Mouse (Mus musculus): Measurements from ENCODE around the gene Acin1. TPM values are rescaled to one million over a fixed set of nuclear protein-coding genes. Genes with fewer than 3 reads are reported as not detected.
"Not testable (repeated sequence)": the region's sequence is repeated elsewhere in the genome, so short reads cannot be mapped to it uniquely, and the experiment has no call there.

Gene Acin1
- polyA plus RNA-seq, 1 experiment from 2014 or later = 119 TPM

DNA sequence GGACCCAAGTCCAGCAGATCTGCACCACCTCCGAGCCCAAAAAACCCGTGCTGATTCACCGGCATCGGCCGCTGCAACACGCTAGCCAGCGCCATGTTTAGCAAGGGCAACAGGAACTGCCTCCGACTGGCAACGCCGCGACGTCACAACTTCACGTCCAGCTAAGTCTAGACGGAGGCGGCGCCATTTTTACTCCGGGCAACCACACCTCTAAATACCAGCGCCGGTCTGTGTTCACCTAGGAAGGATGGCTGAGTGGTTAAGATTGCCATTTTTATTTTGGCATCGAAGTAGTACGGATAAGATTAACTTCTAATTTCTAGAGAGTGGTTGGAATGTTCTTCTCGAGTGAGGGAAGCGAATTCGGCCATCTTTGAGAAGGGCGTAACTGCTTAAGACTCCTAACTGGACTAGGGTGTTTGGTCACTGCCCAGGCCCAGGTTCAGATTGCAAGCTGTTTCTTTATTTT is 68.8 kb downstream of the Acin1 start, which contains the start of gene Psmb5:
Psmb5 (minus strand) TSS at position 126 of the 469 bp plus-strand sequence.
- peak within 1 kb of the TSS; percentile 87 for H3K9ac ChIP-seq
- peaks cover 12% of the 10 kb centered on the region for H3K4me1 ChIP-seq
- peak within 1 kb of the TSS; percentile 89 for H3K4me3 ChIP-seq
- no peaks in the 10 kb centered on the region for H3K27me3 ChIP-seq
- ATAC-seq (ENCODE audit: borderline replicate concordance, extremely low read depth, low FRiP score, low TSS enrichment) = peak; percentile 80; the same call in 1 of the 2 replicates
- no peaks in the 10 kb centered on the region for H3K9me3 ChIP-seq
- peaks cover 24% of the 10 kb centered on the region for H3K36me3 ChIP-seq
- H3K4me2 ChIP-seq = peak within 1 kb of the TSS; percentile 70
- H3K27ac ChIP-seq = peak within 1 kb of the TSS; percentile 79
- under 1% methylated on average over 25 of the region's 25 CpGs for WGBS

DNA sequence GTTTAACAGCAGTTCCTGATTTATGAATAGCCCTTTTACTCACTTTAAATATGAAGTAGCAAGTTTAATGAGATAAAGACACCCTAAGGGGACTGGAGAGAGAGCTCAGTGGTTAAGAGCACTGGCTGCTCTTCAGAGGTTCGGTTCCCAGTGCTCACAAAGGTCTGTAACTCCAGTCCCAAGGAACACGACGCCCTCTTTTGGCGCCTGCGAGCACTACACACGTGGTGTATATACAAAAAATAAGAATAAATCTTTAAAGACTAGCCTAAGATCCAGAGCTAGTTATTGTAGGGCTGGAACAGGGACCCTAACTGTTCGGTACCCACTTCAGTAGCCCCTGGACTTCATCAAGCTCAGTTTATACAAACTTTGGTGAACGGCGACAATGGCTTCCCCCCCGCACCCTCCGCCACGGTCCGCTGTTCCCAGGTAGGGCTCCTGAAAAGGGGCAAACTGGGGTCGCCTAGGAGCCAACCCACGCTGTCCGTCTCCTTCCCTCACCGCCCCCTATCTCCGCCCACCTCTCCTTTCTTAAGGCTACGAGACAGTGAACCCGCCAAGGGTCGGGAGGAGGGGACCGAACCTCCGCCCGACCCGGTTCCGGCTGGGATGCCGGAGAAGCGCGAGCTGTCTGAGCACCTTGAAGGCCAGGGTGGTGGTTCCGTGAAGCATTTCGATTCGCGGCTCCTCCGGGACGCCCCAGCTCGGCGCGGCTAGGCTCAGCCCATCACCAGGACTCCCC is 69.4 kb downstream of the Acin1 start:
- Histone ChIP-seq H3K27ac (peak overlapping the region; percentile 79), H3K4me1 (peaks cover 12% of the 10 kb centered on the region), H3K9ac (peak overlapping the region; percentile 87), H3K4me3 (peak overlapping the region; percentile 89), H3K27me3 (no peaks in the 10 kb centered on the region), H3K36me3 (peaks cover 30% of the 10 kb centered on the region), H3K9me3 (no peaks in the 10 kb centered on the region), H3K4me2 (peak overlapping the region; percentile 70)
- peak; percentile 52 for ATAC-seq (ENCODE audit: borderline replicate concordance, extremely low read depth, low FRiP score, low TSS enrichment)
- 1% methylated on average over 38 of the region's 38 CpGs for WGBS

DNA sequence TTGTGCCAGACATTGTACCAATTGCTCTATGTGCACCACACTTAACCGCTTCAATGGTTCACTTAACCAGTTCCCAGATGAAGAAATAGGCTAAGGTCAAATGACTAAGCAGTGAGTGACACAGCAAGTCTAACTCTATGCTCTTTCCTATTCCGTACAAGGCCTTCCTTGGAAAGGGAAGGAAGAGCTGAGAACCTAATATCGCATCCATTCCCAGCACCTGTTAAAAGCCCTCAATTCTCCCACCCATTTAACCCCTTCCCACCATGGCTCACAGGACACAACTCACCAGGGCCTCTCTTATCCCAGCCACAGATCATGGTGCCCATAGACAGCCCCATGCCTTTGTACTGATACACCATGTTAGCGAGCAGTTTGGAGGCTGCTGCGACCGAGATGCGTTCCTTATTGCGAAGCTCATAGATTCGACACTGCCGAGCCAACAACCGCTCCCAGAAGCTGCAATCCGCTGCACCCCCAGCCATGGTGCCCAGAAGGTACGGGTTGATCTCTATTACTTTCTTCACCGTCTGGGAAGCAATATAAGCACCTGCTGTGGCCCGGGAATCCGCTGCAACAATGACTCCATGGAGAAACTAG is 70.4 kb downstream of the Acin1 start:
- Histone ChIP-seq H3K4me3 (peak overlapping the region; percentile 89; the same call in 1 of the 2 replicates), H3K27me3 (no peaks in the 10 kb centered on the region), H3K9ac (no peak overlapping the region), H3K4me1 (peaks cover 12% of the 10 kb centered on the region), H3K27ac (no peak overlapping the region), H3K4me2 (no peak overlapping the region), H3K9me3 (no peaks in the 10 kb centered on the region), H3K36me3 (peaks cover 37% of the 10 kb centered on the region)
- no peak for ATAC-seq (ENCODE audit: borderline replicate concordance, extremely low read depth, low FRiP score, low TSS enrichment)
- whole genome bisulfite sequencing = 91% methylated on average over 16 of the region's 16 CpGs

DNA sequence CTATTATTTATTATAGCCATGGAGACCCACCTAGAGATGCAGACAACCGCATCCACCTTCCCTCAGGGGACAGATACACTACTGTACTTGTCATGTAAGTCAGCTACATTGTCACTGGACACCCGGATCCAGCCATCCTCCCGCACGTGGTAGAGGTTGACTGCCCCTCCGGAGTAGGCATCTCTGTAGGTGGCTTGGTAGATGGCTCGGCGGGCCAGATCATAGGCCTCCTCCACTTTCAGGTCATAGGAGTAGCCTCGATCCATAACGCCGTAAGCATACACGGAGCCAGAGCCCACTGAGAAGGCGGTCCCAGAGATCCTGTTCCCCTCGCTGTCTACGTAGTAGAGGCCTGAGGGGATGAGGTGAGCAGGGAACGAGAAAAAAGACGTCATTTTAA is 72.6 kb downstream of the Acin1 start:
- H3K27ac ChIP-seq; ATAC-seq (ENCODE audit: borderline replicate concordance, extremely low read depth, low FRiP score, low TSS enrichment): not testable (repeated sequence)

DNA sequence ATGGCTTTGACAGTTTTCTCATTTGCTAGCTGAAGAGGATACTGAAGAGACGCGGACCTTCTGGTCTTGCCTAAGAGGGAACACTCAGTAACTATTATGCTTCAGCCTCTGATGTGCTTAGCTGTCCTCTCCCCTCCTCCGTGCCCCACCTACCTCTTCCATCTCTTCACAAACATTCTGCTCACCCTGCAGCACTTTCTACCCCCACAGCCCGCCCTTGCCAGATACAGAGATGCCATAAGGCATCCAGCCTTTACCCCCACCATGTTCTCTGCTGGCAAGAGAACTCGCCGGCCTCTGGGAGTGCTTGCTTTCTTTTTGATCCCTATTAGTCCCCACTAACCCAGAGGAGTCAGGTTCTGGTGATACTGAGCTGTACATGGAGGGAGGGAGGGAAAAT is 76.1 kb downstream of the Acin1 start:
- Histone ChIP-seq H3K9me3 (no peaks in the 10 kb centered on the region), H3K27ac (no peak overlapping the region), H3K4me2 (no peak overlapping the region), H3K36me3 (peaks cover 31% of the 10 kb centered on the region), H3K4me3 (no peak overlapping the region), H3K9ac (no peak overlapping the region), H3K27me3 (no peaks in the 10 kb centered on the region), H3K4me1 (peaks cover 3% of the 10 kb centered on the region; the same call in 1 of the 2 replicates)
- WGBS = 67% methylated on average over 6 of the region's 6 CpGs
- no peak for ATAC-seq (ENCODE audit: borderline replicate concordance, extremely low read depth, low FRiP score, low TSS enrichment)

More for the DNA sequence above, 72.6 kb downstream of the Acin1 start:
- H3K9me3 ChIP-seq, H3K4me2 ChIP-seq, H3K9ac ChIP-seq, H3K27me3 ChIP-seq, H3K4me3 ChIP-seq: not testable (repeated sequence)
- Histone ChIP-seq H3K36me3 (peaks cover 37% of the 10 kb centered on the region), H3K4me1 (peaks cover 12% of the 10 kb centered on the region)
- 84% methylated on average over 16 of the region's 16 CpGs for WGBS

DNA sequence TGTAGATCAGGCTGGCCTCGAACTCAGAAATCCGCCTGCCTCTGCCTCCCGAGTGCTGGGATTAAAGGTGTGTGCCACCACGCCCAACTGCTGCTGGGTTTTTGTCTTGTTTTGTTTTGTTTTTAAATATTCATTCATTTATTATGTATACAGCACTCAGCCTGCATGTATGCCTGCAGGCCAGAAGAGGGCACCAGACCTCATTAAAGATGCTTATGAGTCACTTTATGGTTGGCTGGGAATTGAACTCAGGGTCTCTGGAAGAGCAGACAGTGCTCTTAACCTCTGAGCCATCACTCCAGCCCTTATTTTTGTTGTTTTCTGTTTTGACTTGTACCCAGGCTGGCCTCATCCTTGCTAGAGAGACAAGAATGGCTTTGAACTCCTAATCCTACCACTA is 76.8 kb downstream of the Acin1 start:
- no peaks in the 10 kb centered on the region for H3K9me3 ChIP-seq
- peaks cover 3% of the 10 kb centered on the region; the same call in 1 of the 2 replicates for H3K4me1 ChIP-seq
- WGBS = 82% methylated on average over 4 of the region's 4 CpGs
- H3K9ac ChIP-seq = no peak overlapping the region
- no peaks in the 10 kb centered on the region for H3K27me3 ChIP-seq
- no peak overlapping the region for H3K27ac ChIP-seq
- peaks cover 25% of the 10 kb centered on the region for H3K36me3 ChIP-seq
- no peak overlapping the region for H3K4me2 ChIP-seq
- no peak overlapping the region for H3K4me3 ChIP-seq
- no peak for ATAC-seq (ENCODE audit: borderline replicate concordance, extremely low read depth, low FRiP score, low TSS enrichment)

DNA sequence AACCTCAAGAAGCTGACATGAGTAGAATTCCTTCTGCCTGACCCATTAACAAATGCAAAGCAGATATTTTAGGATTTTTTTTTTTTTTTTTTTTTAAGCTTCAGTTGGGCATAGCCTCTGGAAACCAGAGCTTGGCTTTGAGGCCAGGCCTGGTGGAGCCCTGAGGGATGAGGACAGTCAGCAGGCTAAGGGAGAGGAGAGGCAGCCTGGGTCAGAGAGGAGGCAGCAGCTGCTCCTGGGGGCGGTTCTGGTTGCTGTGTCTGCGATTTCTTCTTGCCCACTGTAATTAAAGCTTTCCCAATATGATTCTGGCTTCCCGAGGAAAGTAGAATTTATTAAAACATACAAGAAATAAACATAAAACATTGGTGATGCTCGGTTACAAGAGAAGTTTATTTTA is 77.5 kb downstream of the Acin1 start:
- H3K4me3 ChIP-seq = no peak overlapping the region
- no peak overlapping the region for H3K4me2 ChIP-seq
- H3K4me1 ChIP-seq = peaks cover 7% of the 10 kb centered on the region; the same call in 1 of the 2 replicates
- no peak overlapping the region for H3K9ac ChIP-seq
- H3K27me3 ChIP-seq = no peaks in the 10 kb centered on the region
- H3K36me3 ChIP-seq = peaks cover 19% of the 10 kb centered on the region
- ATAC-seq (ENCODE audit: borderline replicate concordance, extremely low read depth, low FRiP score, low TSS enrichment) = no peak
- no peaks in the 10 kb centered on the region for H3K9me3 ChIP-seq
- H3K27ac ChIP-seq = no peak overlapping the region
- 56% methylated on average over 4 of the region's 4 CpGs for WGBS

DNA sequence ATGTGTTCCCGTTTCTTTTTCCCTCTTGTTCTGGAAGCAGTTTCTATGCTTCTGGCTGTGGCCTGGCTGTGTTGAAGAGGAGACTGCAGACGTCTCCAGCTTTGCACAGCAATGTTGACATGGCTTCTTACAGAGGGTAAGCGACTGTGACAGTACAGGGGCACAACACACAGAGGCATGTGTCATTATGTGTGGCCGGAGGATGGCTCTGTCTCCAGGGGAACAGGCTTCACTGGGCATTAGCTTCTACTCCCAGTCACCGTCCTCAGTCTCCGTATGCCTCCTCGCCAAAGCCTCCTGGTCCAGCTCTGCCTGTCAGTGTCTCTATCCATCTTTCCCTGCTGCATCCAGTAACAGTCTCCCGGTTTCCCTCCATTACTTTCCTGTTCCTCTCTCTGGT is 79.5 kb downstream of the Acin1 start:
- Histone ChIP-seq H3K27me3 (no peaks in the 10 kb centered on the region), H3K4me3 (no peak overlapping the region), H3K36me3 (peaks cover 7% of the 10 kb centered on the region; the same call in 1 of the 2 replicates), H3K9ac (no peak overlapping the region), H3K9me3 (no peaks in the 10 kb centered on the region), H3K4me1 (peaks cover 18% of the 10 kb centered on the region), H3K4me2 (no peak overlapping the region), H3K27ac (no peak overlapping the region)
- ATAC-seq (ENCODE audit: borderline replicate concordance, extremely low read depth, low FRiP score, low TSS enrichment) = no peak
- WGBS = 36% methylated on average over 8 of the region's 8 CpGs

DNA sequence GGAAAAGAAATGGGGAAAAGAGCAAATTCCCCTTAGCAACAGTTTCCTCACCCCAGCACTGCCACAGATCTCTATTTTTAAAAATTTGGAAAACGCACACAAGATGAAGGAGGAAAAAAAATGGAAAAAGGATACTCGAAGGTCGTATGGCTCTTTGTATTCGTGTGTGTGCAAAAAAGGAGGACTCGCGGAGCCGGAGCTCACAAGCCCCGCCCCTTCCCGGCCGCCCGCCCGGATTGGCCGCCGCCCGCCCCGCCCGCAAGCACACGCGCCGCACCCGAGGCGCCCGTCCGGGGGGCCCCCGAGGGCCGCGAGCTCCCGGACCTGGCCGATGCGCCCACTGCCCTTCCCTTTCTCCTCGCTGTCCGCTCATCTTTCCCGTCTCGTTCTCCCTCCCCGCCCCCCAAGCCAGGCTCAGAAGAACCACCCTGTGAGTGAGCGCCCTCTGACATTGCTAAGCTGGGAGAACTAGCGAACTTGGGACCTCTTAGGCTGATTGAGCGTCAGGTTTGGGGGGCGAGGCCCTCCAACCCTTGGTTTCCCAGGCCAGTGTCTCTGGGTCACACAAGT is 80.9 kb downstream of the Acin1 start, which contains the start of gene 4931414P19Rik:
4931414P19Rik (minus strand) TSS at position 242 of the 570 bp plus-strand sequence.
- Histone ChIP-seq H3K36me3 (no peaks in the 10 kb centered on the region), H3K4me2 (peak within 1 kb of the TSS; percentile 71), H3K9ac (peak within 1 kb of the TSS; percentile 54), H3K27me3 (no peaks in the 10 kb centered on the region), H3K27ac (peak within 1 kb of the TSS; percentile 86), H3K4me1 (peaks cover 20% of the 10 kb centered on the region), H3K4me3 (peak within 1 kb of the TSS; percentile 52), H3K9me3 (no peaks in the 10 kb centered on the region)
- ATAC-seq (ENCODE audit: borderline replicate concordance, extremely low read depth, low FRiP score, low TSS enrichment) = peak; percentile 69; the same call in 1 of the 2 replicates
- 1% methylated on average over 39 of the region's 39 CpGs for WGBS

DNA sequence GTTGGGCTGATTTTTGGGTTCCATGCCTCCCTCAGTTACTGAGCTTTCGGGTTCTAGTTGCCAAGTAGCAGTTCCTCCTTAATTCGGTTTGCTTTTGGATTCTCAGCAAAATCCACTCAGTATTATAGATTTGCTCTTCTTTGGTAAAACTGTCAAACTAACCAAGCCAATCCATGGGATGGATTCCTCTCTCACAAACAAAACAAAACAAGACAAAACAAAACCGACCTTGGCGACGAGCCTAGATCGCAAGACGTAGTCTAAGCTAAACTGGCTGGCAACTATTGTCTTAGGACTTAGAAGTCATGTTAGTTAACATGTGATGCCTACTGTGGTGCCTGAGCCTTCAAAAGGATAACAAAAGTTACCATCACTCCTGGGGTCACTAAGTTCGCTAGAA is 83.0 kb downstream of the Acin1 start:
- Histone ChIP-seq H3K4me1 (peaks cover 20% of the 10 kb centered on the region), H3K4me2 (peak overlapping the region; percentile 53), H3K27ac (peak overlapping the region; percentile 93), H3K4me3 (peak overlapping the region; percentile 65), H3K36me3 (no peaks in the 10 kb centered on the region), H3K9me3 (no peaks in the 10 kb centered on the region), H3K27me3 (no peaks in the 10 kb centered on the region), H3K9ac (no peak overlapping the region)
- no peak for ATAC-seq (ENCODE audit: borderline replicate concordance, extremely low read depth, low FRiP score, low TSS enrichment)
- 78% methylated on average over 8 of the region's 8 CpGs for WGBS

DNA sequence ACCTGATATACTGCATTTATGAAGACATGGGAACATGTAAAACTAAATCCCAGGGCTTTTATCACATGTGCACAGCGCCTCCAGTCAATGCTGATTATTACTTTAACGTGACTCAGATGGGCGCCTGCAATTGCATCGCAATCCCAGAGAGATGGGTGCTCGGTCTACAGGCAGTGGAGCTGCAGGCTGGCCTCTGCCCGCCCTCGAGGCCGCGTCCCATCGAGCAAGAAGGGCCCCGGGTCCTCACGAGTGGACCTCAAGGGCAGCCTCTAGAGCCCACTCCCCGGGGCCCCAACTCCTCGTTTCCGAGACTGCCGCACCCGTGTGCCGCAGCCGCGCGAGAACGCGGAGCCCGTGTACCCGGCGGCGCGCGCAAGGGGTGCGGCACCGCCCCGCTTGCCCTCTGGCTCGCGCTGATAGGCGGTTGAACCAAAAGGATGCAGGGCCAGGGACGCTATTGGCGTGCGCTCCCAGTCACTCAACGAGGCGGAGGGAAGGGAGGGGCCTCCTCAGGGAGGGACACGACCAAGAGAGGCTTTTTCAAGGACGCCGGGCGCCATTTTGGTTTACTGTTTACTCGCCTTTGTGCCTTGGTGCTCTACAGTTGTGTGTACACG is 83.6 kb downstream of the Acin1 start:
- peak overlapping the region; percentile 53 for H3K4me2 ChIP-seq
- H3K27me3 ChIP-seq = no peaks in the 10 kb centered on the region
- peak overlapping the region; percentile 93 for H3K27ac ChIP-seq
- peak overlapping the region; percentile 77 for H3K9ac ChIP-seq
- H3K4me1 ChIP-seq = peaks cover 20% of the 10 kb centered on the region
- H3K4me3 ChIP-seq = peak overlapping the region; percentile 65
- no peaks in the 10 kb centered on the region for H3K36me3 ChIP-seq
- ATAC-seq (ENCODE audit: borderline replicate concordance, extremely low read depth, low FRiP score, low TSS enrichment) = peak; percentile 98
- under 1% methylated on average over 46 of the region's 46 CpGs for WGBS
- H3K9me3 ChIP-seq = no peaks in the 10 kb centered on the region
